Mouse (Mus musculus) hindbrain, embryonic 10.5 days (tissue): ENCODE measurements around the gene 1190005I06Rik. TPM values are rescaled to one million over a fixed set of nuclear protein-coding genes. Genes with fewer than 3 reads are reported as not detected.

ENCODE experiments used
- DNase-seq: peaks from one replicate; pipeline ENCODE4 v3.0.0-alpha.2; 2017; ENCODE audit warnings: low spot score
- H3K27ac ChIP-seq: fragments of 300-500 bp; sonication (generic); 2 replicates; pipeline ENCODE4 v1.5.1; 2016; ENCODE audit warnings: mild to moderate bottlenecking, moderate library complexity
- H3K27me3 ChIP-seq: fragments of 300-500 bp; sonication (generic); 2 replicates; pipeline ENCODE4 v1.6.1; 2016; ENCODE audit warnings: mild to moderate bottlenecking; ENCODE audit not compliant: poor library complexity, insufficient read depth, severe bottlenecking
- H3K36me3 ChIP-seq: fragments of 300-500 bp; sonication (generic); 2 replicates; pipeline ENCODE4 v1.6.1; 2016; ENCODE audit warnings: mild to moderate bottlenecking, moderate library complexity
- H3K4me1 ChIP-seq: fragments of 300-500 bp; sonication (generic); replicated peaks from 2 replicates; pipeline ENCODE4 v1.6.1; 2016; ENCODE audit warnings: mild to moderate bottlenecking
- H3K4me3 ChIP-seq: fragments of 300-500 bp; sonication (generic); 2 replicates; pipeline ENCODE4 v1.5.1; 2016; ENCODE audit warnings: mild to moderate bottlenecking, moderate library complexity
- H3K9me3 ChIP-seq: fragments of 300-500 bp; sonication (generic); 2 replicates; pipeline ENCODE4 v1.6.1; 2016; ENCODE audit warnings: mild to moderate bottlenecking, moderate library complexity
- WGBS: fragments of 180-500 bp; shearing (Covaris S2); methylation state at CpG from one replicate; pipeline ENCODE4 v1.1.7; 2016; 5-methylcytosine and 5-hydroxymethylcytosine counted together
- polyA plus RNA-seq: library from polyadenylated mRNA; unstranded; fragments of >200 nt; fragmentation: Nextera tagmentation; extraction: Ambion mirVana; gene quantifications from 2 replicates; pipeline ENCODE4 v1.2.1, GENCODE M21; 2016

1190005I06Rik gene
- polyA plus RNA-seq, 1 experiment from 2014 or later, result 4.7 TPM

- DNase-seq, result no peak
- Histone ChIP-seq H3K4me3 (no peak overlapping the region), H3K27me3 (no peaks in the 10 kb centered on the region), H3K27ac (peak overlapping the region; percentile 45; the same call in 1 of the 2 replicates), H3K36me3 (peaks cover 95% of the 10 kb centered on the region), H3K9me3 (no peaks in the 10 kb centered on the region), H3K4me1 (peaks cover 32% of the 10 kb centered on the region)
- 94% methylated on average over 8 of the region's 8 CpGs for WGBS
These were observed 67.0 kb downstream of the 1190005I06Rik start for GRCm38 (mm10) chr8:120580336-120581000.

- Histone ChIP-seq H3K4me3 (no peak overlapping the region), H3K36me3 (peaks cover 100% of the 10 kb centered on the region), H3K27me3 (no peaks in the 10 kb centered on the region), H3K4me1 (peaks cover 59% of the 10 kb centered on the region), H3K27ac (no peak overlapping the region), H3K9me3 (no peaks in the 10 kb centered on the region)
- no peak for DNase-seq
- 89% methylated on average over 17 of the region's 17 CpGs for WGBS
These were observed 69.6 kb downstream of the 1190005I06Rik start for GRCm38 (mm10) chr8:120577821-120578220.

- H3K4me3 ChIP-seq, result no peak overlapping the region
These were observed 71.6 kb downstream of the 1190005I06Rik start for GRCm38 (mm10) chr8:120575801-120576200.

GRCm38 (mm10) chr8:120574941-120575340 is 72.5 kb downstream of the 1190005I06Rik start:
- peak overlapping the region; percentile 23; the same call in 1 of the 2 replicates for H3K27ac ChIP-seq
- WGBS, result 81% methylated on average over 19 of the region's 19 CpGs
- peaks cover 99% of the 10 kb centered on the region for H3K36me3 ChIP-seq
- H3K9me3 ChIP-seq, result no peaks in the 10 kb centered on the region
- no peak overlapping the region for H3K4me3 ChIP-seq
- no peak for DNase-seq
- peaks cover 85% of the 10 kb centered on the region for H3K4me1 ChIP-seq
- H3K27me3 ChIP-seq, result no peaks in the 10 kb centered on the region

More at GRCm38 (mm10) chr8:120575801-120576200, 71.6 kb downstream of the 1190005I06Rik start:
- 42% methylated on average over 9 of the region's 9 CpGs for WGBS
- DNase-seq, result peak; percentile 53
- Histone ChIP-seq H3K4me1 (peaks cover 79% of the 10 kb centered on the region), H3K36me3 (peaks cover 100% of the 10 kb centered on the region), H3K27me3 (no peaks in the 10 kb centered on the region), H3K27ac (peak overlapping the region; percentile 57), H3K9me3 (no peaks in the 10 kb centered on the region)

- peak overlapping the region; percentile 46 for H3K27ac ChIP-seq
- H3K4me1 ChIP-seq, result peaks cover 93% of the 10 kb centered on the region
- 60% methylated on average over 11 of the region's 11 CpGs for WGBS
- no peak for DNase-seq
- H3K4me3 ChIP-seq, result no peak overlapping the region
- H3K27me3 ChIP-seq, result no peaks in the 10 kb centered on the region
- peaks cover 99% of the 10 kb centered on the region for H3K36me3 ChIP-seq
- H3K9me3 ChIP-seq, result no peaks in the 10 kb centered on the region
These were observed 73.6 kb downstream of the 1190005I06Rik start for GRCm38 (mm10) chr8:120573866-120574265.

- peaks cover 95% of the 10 kb centered on the region for H3K4me1 ChIP-seq
- H3K9me3 ChIP-seq, result no peaks in the 10 kb centered on the region
- H3K4me3 ChIP-seq, result no peak overlapping the region
- peaks cover 99% of the 10 kb centered on the region for H3K36me3 ChIP-seq
- H3K27me3 ChIP-seq, result no peaks in the 10 kb centered on the region
- no peak for DNase-seq
- 75% methylated on average over 21 of the region's 21 CpGs for WGBS
- 0 out of 2 replicates have a peak overlapping the region, but pooled peaks have one; percentile 20 for H3K27ac ChIP-seq
These were observed 74.9 kb downstream of the 1190005I06Rik start for GRCm38 (mm10) chr8:120572534-120572933.

- WGBS, result 74% methylated on average over 8 of the region's 8 CpGs
- Histone ChIP-seq H3K4me3 (no peak overlapping the region), H3K9me3 (no peaks in the 10 kb centered on the region), H3K36me3 (peaks cover 99% of the 10 kb centered on the region), H3K27me3 (peaks cover 1% of the 10 kb centered on the region; the same call in 1 of the 2 replicates), H3K4me1 (peaks cover 95% of the 10 kb centered on the region), H3K27ac (no peak overlapping the region)
- DNase-seq, result no peak
These were observed 75.9 kb downstream of the 1190005I06Rik start for GRCm38 (mm10) chr8:120571561-120571960.

GRCm38 (mm10) chr8:120569939-120570715 is 77.3 kb downstream of the 1190005I06Rik start:
- H3K4me3 ChIP-seq, result no peak overlapping the region
- H3K4me1 ChIP-seq, result peaks cover 95% of the 10 kb centered on the region
- H3K27me3 ChIP-seq, result peaks cover 3% of the 10 kb centered on the region; the same call in 1 of the 2 replicates
- peak overlapping the region; percentile 71 for H3K27ac ChIP-seq
- no peaks in the 10 kb centered on the region for H3K9me3 ChIP-seq
- WGBS, result 61% methylated on average over 13 of the region's 13 CpGs
- peaks cover 99% of the 10 kb centered on the region for H3K36me3 ChIP-seq
- peak; percentile 83 for DNase-seq

- Histone ChIP-seq H3K4me3 (no peak overlapping the region), H3K36me3 (peaks cover 94% of the 10 kb centered on the region), H3K27me3 (peaks cover 3% of the 10 kb centered on the region; the same call in 1 of the 2 replicates), H3K9me3 (no peaks in the 10 kb centered on the region), H3K27ac (no peak overlapping the region), H3K4me1 (peaks cover 95% of the 10 kb centered on the region)
- WGBS, result 96% methylated on average over 17 of the region's 17 CpGs
- no peak for DNase-seq
These were observed 78.3 kb downstream of the 1190005I06Rik start for GRCm38 (mm10) chr8:120569123-120569522.

GRCm38 (mm10) chr8:120568164-120568798 is 79.2 kb downstream of the 1190005I06Rik start:
- DNase-seq, result no peak
- Histone ChIP-seq H3K36me3 (peaks cover 94% of the 10 kb centered on the region), H3K4me3 (no peak overlapping the region), H3K4me1 (peaks cover 95% of the 10 kb centered on the region), H3K27me3 (peaks cover 3% of the 10 kb centered on the region; the same call in 1 of the 2 replicates), H3K27ac (peak overlapping the region; percentile 5; the same call in 1 of the 2 replicates), H3K9me3 (no peaks in the 10 kb centered on the region)
- 98% methylated on average over 37 of the region's 37 CpGs for WGBS

- no peak overlapping the region for H3K4me3 ChIP-seq
- 0 out of 2 replicates have a peak overlapping the region, but pooled peaks have one; percentile 74 for H3K27ac ChIP-seq
- no peak for DNase-seq
- WGBS, result 95% methylated on average over 17 of the region's 17 CpGs
- H3K27me3 ChIP-seq, result peaks cover 3% of the 10 kb centered on the region; the same call in 1 of the 2 replicates
- H3K36me3 ChIP-seq, result peaks cover 91% of the 10 kb centered on the region
- peaks cover 95% of the 10 kb centered on the region for H3K4me1 ChIP-seq
- H3K9me3 ChIP-seq, result no peaks in the 10 kb centered on the region
These were observed 79.7 kb downstream of the 1190005I06Rik start for GRCm38 (mm10) chr8:120567731-120568130.

GRCm38 (mm10) chr8:120566681-120567080 is 80.8 kb downstream of the 1190005I06Rik start:
- DNase-seq, result no peak
- peaks cover 3% of the 10 kb centered on the region; the same call in 1 of the 2 replicates for H3K27me3 ChIP-seq
- no peaks in the 10 kb centered on the region for H3K9me3 ChIP-seq
- H3K36me3 ChIP-seq, result peaks cover 86% of the 10 kb centered on the region
- H3K4me1 ChIP-seq, result peaks cover 95% of the 10 kb centered on the region
- WGBS, result 90% methylated on average over 8 of the region's 8 CpGs
- H3K27ac ChIP-seq, result peak overlapping the region; percentile 74
- no peak overlapping the region for H3K4me3 ChIP-seq
